Mouse (Mus musculus) c-Kit-positive CD71-negative TER-119-negative erythroid progenitor cells, embryonic 14.5 days (primary cell): ENCODE measurements around the gene Kif11.

Experiments
- DNase-seq: peaks from one replicate; pipeline ENCODE4 v3.0.0-alpha.2; 2013; ENCODE audit warnings: low read depth

The Kif11 gene

DNA sequence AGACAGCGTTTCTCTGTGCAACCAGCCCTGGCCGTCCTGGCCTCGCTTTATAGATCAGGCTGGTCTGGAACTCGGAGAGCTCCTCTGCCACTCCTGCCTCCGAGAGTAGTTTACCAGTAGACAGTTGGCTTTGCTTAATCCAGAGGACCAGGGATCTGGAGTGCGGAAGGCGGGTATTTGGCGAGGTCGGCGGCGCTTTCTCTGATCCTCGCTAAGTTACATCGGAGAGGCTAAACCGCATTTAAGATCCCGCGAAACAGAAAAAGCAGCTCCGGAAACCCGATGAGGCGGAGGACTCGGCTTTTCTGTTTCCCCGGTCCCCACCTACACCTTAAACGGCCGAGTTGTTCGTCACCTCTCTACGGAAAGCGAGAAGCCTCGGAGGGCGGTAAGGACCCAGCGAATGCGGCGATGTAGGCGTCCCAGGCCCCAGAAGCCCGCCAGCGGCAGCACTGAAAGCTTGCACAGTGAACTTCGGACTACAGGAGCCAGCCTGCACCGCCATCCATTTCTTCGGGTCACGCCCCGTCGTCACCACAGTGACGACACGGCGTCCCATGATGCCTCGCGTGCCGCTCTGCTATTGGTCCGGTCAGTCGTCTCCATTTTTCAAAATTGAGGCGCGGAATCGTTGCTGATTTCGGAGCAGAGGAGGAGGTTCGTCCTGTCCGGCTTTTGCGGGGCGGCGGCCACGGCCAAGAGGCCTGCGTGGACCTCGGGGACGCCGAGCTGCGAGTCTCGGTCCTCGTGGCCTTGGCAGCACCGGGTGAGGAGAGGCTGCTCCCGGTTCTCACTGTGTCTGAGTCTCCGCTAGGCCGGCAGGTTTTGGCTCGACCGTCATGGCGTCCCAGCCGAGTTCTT is at the start of gene Kif11:
Gene Kif11 (plus strand): TSS at position 649 of the 861 bp plus-strand sequence.
- peak; percentile 87 for DNase-seq

- no peak for DNase-seq
Observed at GRCm38 (mm10) chr19:37327216-37327615, 49.0 kb upstream of the Kif11 start.

GRCm38 (mm10) chr19:37332726-37333125 is 43.5 kb upstream of the Kif11 start:
- no peak for DNase-seq

GRCm38 (mm10) chr19:37333357-37333756 is 42.8 kb upstream of the Kif11 start:
- peak; percentile 3 for DNase-seq

- no peak for DNase-seq
Observed at GRCm38 (mm10) chr19:37335392-37335791, 40.8 kb upstream of the Kif11 start.

DNA sequence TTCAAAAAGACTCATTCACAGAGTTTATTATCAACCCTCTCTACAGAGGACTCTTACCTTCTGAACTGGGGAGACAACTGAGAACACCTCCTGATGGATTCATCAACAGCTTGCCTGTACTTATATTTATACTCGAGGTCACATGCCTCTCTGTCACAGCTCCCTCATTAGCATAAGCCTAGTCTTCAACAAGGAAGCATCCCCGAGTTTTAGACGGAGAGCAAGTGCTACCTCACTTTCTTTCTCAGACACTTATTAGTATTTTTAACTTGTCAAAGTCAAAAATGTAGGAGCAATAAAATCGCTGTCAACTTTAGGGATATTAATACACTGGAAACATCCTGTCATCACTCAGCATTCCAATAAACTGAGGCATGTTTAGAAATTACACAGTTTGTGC is 38.5 kb upstream of the Kif11 start, which contains the start of gene Ide:
Gene Ide (minus strand): TSS at position 101 of the 400 bp plus-strand sequence.
- DNase-seq, result no peak

DNA sequence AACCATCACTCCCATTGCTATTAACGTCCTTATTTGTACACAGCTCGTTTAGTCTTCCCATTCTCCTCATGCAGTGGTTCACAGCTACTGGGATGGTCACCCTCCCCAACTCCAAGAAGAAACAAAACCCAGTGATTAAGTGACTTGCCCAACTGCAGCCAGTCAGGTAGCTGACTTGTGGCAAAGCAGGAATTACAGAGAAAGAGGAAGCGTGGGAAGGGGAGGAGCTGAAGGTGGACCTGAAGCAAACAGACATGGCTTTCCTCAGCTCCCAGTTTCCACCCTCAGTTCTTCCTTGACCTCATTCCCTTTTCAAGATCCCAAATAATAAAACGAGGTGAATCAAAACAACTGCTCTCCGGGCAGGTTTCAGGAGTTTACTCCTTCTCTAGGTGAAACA is 35.7 kb upstream of the Kif11 start:
- DNase-seq, result no peak

DNA sequence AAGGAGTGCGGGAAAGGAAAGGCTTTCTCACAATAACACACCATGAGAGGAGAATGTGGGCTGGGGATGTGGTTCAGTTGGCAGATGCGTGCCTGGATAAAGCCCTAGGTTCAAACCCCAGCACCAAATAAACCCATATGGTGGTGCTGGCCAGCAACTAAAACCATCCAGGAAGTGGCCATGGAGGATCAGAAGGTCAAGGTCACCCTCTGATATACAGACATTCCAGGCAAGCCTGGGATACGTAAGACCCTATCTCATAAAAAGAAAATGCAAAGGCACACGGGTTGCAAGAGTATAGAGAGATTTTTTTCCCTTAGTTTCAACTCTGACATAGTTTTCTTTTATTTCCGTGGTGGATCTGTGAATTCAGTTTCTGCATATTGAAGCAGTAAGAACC is 35.3 kb upstream of the Kif11 start:
- DNase-seq, result no peak

GRCm38 (mm10) chr19:37343899-37344298 is 32.3 kb upstream of the Kif11 start:
- no peak for DNase-seq

- DNase-seq, result no peak
Observed at GRCm38 (mm10) chr19:37346258-37346657, 29.9 kb upstream of the Kif11 start.

GRCm38 (mm10) chr19:37348331-37348730 is 27.9 kb upstream of the Kif11 start:
- DNase-seq, result no peak

GRCm38 (mm10) chr19:37348952-37349351 is 27.3 kb upstream of the Kif11 start:
- DNase-seq, result no peak

DNA sequence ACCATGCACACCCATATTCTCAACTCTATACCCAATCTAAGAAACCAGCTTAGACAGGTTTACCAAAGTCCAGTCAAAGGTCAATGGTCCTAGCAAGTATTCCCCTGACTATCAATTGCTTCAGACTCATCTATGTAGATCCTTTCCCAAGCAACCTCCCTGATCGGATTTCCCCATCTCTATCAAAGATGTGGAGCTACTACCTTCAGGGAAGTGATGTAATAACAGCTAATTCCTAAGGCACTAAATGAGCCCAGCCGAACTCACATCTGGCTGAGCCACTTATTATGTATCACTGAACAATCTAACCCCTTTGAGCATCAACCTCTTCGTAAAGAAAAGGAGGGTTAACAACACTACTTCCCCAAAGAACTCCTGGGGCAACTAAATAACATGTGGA is 23.4 kb upstream of the Kif11 start:
- no peak for DNase-seq

GRCm38 (mm10) chr19:37353331-37353730 is 22.9 kb upstream of the Kif11 start:
- DNase-seq, result no peak

DNA sequence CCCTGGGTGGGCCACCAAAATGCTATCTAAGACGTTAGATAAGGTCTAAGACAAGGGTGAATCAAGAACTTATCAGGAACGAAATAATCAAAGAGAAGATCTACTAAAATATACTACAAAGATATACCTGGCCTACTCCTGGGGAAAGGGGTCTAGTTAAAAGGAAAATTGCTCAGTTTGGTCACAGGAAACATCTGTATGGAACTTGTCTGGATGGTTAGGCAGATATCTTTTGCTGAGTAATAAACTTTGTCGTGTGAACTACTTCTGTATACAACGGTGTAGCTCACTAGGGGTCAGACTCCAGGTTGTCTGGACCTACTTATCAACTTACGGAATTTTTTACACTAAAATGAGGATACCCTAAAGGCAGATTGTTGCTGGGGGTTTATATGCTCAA is 16.2 kb upstream of the Kif11 start:
- no peak for DNase-seq

GRCm38 (mm10) chr19:37362545-37362944 is 13.7 kb upstream of the Kif11 start:
- DNase-seq, result no peak

DNA sequence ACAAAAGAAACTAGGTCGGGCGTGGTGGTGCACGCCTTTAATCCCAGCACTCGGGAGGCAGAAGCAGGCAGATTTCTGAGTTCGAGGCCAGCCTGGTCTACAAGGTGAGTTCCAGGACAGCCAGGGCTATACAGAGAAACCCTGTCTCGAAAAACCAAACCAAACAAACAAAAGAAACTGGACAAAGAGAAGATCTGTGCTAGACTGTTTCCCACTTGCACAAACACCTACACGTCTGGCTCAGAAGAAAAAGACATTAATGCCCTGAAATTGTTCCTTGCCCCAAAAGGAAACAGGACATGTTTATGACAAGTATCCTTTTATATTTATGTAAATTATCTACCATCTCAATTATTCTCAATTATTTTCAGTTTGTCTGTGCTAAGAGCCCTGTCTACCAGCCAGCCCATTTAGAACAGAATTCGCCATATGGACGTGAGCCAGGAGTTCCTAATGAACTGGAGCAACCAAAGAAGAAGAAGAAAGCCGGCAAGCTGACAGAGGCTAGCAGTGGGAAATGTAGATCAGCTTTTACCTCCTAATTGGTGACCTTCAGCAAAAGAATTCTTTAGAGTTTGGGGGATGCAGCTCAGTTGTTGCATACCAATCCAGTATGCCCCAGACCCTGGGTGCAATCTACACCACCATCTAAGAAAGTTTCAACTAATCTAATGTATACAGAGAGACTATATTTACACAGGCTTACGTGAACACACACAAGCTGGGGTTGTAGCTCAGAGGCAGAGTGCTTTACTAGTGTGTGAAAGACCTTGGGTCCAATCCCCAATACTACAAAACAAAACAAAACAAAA is 12.9 kb upstream of the Kif11 start:
- no peak for DNase-seq

DNA sequence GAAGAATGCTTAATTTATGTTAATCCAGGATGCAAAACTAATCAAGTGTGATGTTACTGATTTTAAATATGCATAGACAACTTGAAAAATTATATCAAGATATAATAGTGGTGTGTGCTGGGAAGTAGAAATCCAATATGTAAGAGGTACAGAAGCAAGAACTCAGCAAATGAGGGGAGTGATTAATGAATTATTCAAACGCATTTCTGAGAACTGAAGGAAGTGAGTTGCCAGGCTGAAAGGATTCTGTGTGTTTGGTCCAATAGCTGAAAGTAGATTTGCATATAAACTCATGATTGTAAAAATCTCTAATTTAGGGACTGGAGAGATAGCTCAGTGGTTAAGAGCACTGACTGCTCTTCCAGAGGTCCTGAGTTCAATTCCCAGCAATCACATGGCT is 7.2 kb upstream of the Kif11 start:
- no peak for DNase-seq

DNA sequence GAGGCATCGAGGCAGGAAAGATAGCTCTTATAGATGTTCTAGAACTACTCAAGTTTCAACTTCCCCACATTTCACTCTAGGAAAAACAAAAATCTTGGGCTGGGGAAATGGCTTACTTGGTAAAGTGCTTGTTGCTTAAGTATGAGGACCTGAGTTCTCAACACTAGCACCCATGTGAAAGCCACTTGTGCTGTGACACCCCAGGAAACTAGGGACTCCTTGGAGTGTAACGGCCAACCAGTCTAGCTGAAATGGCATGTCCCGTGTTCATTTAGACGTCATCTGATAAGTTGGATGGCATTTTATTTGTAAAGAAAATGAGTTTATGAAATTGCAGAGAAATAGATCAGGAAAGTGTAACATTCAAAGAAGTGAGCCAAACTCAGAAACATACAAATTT is 6.3 kb upstream of the Kif11 start:
- DNase-seq, result no peak

DNA sequence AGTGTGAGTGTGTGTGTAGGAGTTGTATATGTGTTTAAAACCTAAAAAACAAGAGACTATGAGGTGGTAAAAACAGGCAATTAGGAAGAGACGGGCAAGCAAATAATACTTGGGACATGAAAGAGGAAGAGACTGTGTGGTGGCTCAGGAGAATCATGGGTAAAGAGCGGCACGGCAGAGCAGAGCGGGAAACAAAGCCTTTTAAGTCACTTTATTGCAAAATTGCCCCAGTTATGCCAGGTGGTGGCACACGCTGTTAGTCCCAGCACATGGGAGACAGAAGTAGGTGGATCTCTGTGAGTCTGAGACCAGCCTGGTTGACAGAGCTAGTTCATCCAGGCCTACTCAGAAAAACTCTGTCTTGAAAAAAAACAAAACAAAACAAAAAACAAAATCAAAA is 5.8 kb upstream of the Kif11 start:
- DNase-seq, result no peak

DNA sequence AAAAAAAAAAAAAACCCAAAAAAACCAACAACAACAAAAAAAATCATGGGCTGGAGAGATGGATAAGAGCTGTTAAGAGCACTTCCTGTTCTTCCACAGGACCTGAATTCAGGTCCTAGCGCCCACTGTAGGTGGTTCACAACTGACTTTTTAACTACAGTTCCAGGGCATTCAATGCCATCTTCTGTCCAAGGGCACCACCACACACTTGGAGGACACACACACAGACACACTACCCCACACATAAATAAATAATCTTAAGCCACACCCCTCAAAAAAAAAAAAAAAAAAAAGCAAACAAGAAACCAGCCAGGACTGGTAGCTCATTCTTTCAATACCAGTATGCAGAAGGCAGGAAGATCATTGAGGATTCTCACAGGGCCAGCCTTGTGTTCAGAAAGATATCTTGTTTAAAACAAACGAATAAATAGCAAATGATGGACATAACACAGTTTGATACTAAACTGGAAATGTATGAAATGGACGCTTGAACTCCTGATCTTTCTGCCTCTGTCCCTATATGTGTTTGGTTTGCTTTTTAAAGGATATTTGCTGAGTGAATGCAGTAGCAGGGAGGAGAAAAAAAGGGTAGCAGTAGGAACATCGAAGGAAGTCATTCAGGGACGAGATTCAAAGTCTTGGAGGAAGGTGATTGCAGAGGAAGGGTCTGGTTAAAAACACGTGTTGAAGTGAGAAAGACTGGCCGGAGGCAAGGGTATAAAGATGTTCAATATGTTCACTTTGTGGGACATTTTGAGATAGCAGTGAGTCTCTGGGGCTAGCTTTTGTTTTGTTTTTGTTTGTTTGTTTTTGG is 1.1 kb upstream of the Kif11 start:
- peak; percentile 19 for DNase-seq

DNA sequence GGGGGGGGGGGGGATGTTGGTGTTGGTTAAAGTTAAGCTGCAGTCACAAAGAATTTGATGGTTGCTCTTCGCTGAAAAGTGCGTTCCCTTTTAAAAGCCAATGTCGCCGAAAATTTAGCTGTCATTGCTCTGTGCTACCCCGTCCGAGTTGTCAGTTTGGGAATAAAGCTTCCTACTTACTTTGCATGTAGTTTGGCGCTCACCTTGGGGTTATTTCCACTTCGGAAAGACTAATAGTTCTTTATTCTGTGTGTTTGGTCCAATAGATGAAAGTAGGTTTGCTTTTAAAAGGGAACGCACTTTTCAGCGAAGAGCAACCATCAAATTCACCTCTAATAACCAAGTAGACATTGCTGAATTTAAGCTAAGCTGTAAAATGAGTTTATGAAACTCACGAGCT is 638 bp downstream of the Kif11 start:
- no peak for DNase-seq
